Mouse (Mus musculus): Measurements from ENCODE around the gene Pif1. TPM values are rescaled to one million over a fixed set of nuclear protein-coding genes. Genes with fewer than 3 reads are reported as not detected.

Gene Pif1
- polyA plus RNA-seq, 1 experiment from 2014 or later, result 3.5 TPM

- H3K27me3 ChIP-seq (ENCODE audit: insufficient read depth, low read length), result no peaks in the 10 kb centered on the region
- H3K4me2 ChIP-seq (ENCODE audit: low read length), result peak within 1 kb of the TSS; percentile 99
- H3K4me3 ChIP-seq (replicated peaks; ENCODE audit: low read depth, low read length), result peak within 1 kb of the TSS; percentile 76
- H3K9ac ChIP-seq (ENCODE audit: low read depth, low read length), result peak within 1 kb of the TSS; percentile 81
- DNase-seq (ENCODE audit: low spot score), result peak; percentile 44
- ATAC-seq (replicated peaks; ENCODE audit: low FRiP score, low read depth), result no peak
- 2% methylated on average over 39 of the region's 40 CpGs for WGBS
- no peaks in the 10 kb centered on the region for H3K36me3 ChIP-seq (ENCODE audit: insufficient read depth, low read length)
- H3K9me3 ChIP-seq (replicated peaks; ENCODE audit: low read length), result no peaks in the 10 kb centered on the region
- peaks cover 13% of the 10 kb centered on the region; the same call in 1 of the 2 replicates for H3K4me1 ChIP-seq (replicated peaks; ENCODE audit: insufficient read depth, low read length)
- no peak for TF ChIP-seq CTCF (IDR thresholded peaks at IDR 0.05; ENCODE audit: low read depth)
- peak within 1 kb of the TSS; percentile 89 for H3K27ac ChIP-seq
Observed at GRCm38 (mm10) chr9:65629025-65629766, 42.2 kb downstream of the Pif1 start, which contains the start of gene Rbpms2. Rbpms2 (plus strand) TSS chr9:65629648.

- Histone ChIP-seq H3K4me3 (replicated peaks; ENCODE audit: low read depth, low read length) (peak overlapping the region; percentile 76), H3K9ac (ENCODE audit: low read depth, low read length) (peak overlapping the region; percentile 81), H3K36me3 (ENCODE audit: insufficient read depth, low read length) (no peaks in the 10 kb centered on the region), H3K4me2 (ENCODE audit: low read length) (peak overlapping the region; percentile 99), H3K9me3 (replicated peaks; ENCODE audit: low read length) (no peaks in the 10 kb centered on the region), H3K27ac (peak overlapping the region; percentile 89), H3K27me3 (ENCODE audit: insufficient read depth, low read length) (no peaks in the 10 kb centered on the region), H3K4me1 (replicated peaks; ENCODE audit: insufficient read depth, low read length) (peaks cover 13% of the 10 kb centered on the region; the same call in 1 of the 2 replicates)
- ATAC-seq (replicated peaks; ENCODE audit: low FRiP score, low read depth) (peak; percentile 93), DNase-seq (ENCODE audit: low spot score) (peak; percentile 71)
- TF ChIP-seq CTCF (IDR thresholded peaks at IDR 0.05; ENCODE audit: low read depth), result no peak
- under 1% methylated on average over 61 of the region's 83 CpGs for WGBS
Observed at GRCm38 (mm10) chr9:65629767-65630630, 43.0 kb downstream of the Pif1 start.

DNA sequence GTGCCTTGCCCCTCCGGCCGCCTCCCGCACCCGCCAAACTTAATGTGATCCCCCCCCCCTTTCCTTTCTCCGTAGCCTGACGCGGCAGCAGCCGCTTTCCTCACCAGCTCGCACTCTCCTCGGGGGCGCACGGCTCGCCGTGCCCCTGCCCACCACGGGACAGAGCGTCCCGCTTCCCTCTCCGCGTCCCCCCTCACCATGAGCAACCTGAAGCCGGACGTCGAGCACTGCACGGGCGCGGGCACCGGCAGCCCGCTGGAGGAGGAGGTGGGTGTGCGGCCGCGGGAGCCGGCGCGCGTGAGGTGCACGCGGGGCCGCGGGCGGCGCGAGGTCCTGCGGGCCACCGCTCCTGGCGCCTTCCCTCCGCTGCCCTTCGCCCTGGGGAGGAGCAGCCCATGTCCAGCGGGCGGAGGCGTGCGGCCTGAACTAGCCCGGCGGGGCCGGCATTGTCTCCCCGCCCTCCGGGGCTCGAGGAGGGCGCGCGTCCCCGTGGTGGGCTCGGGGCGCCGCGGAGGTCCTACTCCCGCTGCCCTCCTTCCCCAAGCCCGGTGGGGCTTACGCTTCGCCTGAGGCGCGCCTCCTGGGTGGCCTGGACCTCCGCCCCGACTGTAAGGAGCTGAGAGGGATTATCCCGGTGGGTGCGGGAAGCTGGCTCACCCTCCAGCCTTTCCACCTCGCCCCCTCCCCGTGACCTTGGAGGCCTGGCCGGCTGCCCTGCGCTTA is 43.8 kb downstream of the Pif1 start:
- WGBS, result under 1% methylated on average over 58 of the region's 78 CpGs
- DNase-seq (ENCODE audit: low spot score), result peak; percentile 53
- no peaks in the 10 kb centered on the region for H3K27me3 ChIP-seq (ENCODE audit: insufficient read depth, low read length)
- TF ChIP-seq CTCF (IDR thresholded peaks at IDR 0.05; ENCODE audit: low read depth), result no peak
- H3K4me1 ChIP-seq (replicated peaks; ENCODE audit: insufficient read depth, low read length), result peaks cover 13% of the 10 kb centered on the region; the same call in 1 of the 2 replicates
- no peaks in the 10 kb centered on the region for H3K36me3 ChIP-seq (ENCODE audit: insufficient read depth, low read length)
- peak overlapping the region; percentile 76 for H3K4me3 ChIP-seq (replicated peaks; ENCODE audit: low read depth, low read length)
- H3K4me2 ChIP-seq (ENCODE audit: low read length), result peak overlapping the region; percentile 99
- H3K9me3 ChIP-seq (replicated peaks; ENCODE audit: low read length), result no peaks in the 10 kb centered on the region
- H3K9ac ChIP-seq (ENCODE audit: low read depth, low read length), result peak overlapping the region; percentile 81
- ATAC-seq (replicated peaks; ENCODE audit: low FRiP score, low read depth), result peak; percentile 70
- peak overlapping the region; percentile 89 for H3K27ac ChIP-seq

- WGBS, result 36% methylated on average over 16 of the region's 16 CpGs
- Histone ChIP-seq H3K36me3 (ENCODE audit: insufficient read depth, low read length) (no peaks in the 10 kb centered on the region), H3K9ac (ENCODE audit: low read depth, low read length) (peak overlapping the region; percentile 81), H3K4me2 (ENCODE audit: low read length) (peak overlapping the region; percentile 99), H3K9me3 (replicated peaks; ENCODE audit: low read length) (no peaks in the 10 kb centered on the region), H3K4me3 (replicated peaks; ENCODE audit: low read depth, low read length) (peak overlapping the region; percentile 76), H3K4me1 (replicated peaks; ENCODE audit: insufficient read depth, low read length) (peaks cover 13% of the 10 kb centered on the region; the same call in 1 of the 2 replicates), H3K27me3 (ENCODE audit: insufficient read depth, low read length) (no peaks in the 10 kb centered on the region), H3K27ac (peak overlapping the region; percentile 89)
- DNase-seq (ENCODE audit: low spot score), result no peak
- no peak for TF ChIP-seq CTCF (IDR thresholded peaks at IDR 0.05; ENCODE audit: low read depth)
- ATAC-seq (replicated peaks; ENCODE audit: low FRiP score, low read depth), result 0 out of 2 replicates have a peak, but pooled peaks have one; percentile 4
Observed at GRCm38 (mm10) chr9:65631354-65632021, 44.5 kb downstream of the Pif1 start.

GRCm38 (mm10) chr9:65635766-65636165 is 48.8 kb downstream of the Pif1 start:
- no peak for DNase-seq (ENCODE audit: low spot score)
- Histone ChIP-seq H3K36me3 (ENCODE audit: insufficient read depth, low read length) (no peaks in the 10 kb centered on the region), H3K9ac (ENCODE audit: low read depth, low read length) (no peak overlapping the region), H3K4me1 (replicated peaks; ENCODE audit: insufficient read depth, low read length) (peaks cover 20% of the 10 kb centered on the region; the same call in 1 of the 2 replicates), H3K27me3 (ENCODE audit: insufficient read depth, low read length) (no peaks in the 10 kb centered on the region), H3K4me3 (replicated peaks; ENCODE audit: low read depth, low read length) (no peak overlapping the region), H3K4me2 (ENCODE audit: low read length) (no peak overlapping the region), H3K9me3 (replicated peaks; ENCODE audit: low read length) (no peaks in the 10 kb centered on the region), H3K27ac (no peak overlapping the region)
- WGBS, result 91% methylated on average over 1 of the region's 1 CpGs
- no peak for TF ChIP-seq CTCF (IDR thresholded peaks at IDR 0.05; ENCODE audit: low read depth)
- no peak for ATAC-seq (replicated peaks; ENCODE audit: low FRiP score, low read depth)

Measured in kidney, postnatal 0 days (tissue).